Mouse (Mus musculus) adrenal gland, postnatal 14 days (tissue): ENCODE data around the gene 4930469K13Rik. TPM values are rescaled to one million over a fixed set of nuclear protein-coding genes. Genes with fewer than 3 reads are reported as not detected.

Source experiments
- DNase-seq: peaks from one replicate; pipeline ENCODE4 v3.0.0; 2021; ENCODE audit warnings: mixed read lengths
- total RNA-seq: library from RNA; stranded (reverse); gene quantifications from 2 replicates; pipeline ENCODE4 v1.2.3, GENCODE M21; 2021

Gene 4930469K13Rik
- total RNA-seq, 1 experiment from 2014 or later, result not detected

DNA sequence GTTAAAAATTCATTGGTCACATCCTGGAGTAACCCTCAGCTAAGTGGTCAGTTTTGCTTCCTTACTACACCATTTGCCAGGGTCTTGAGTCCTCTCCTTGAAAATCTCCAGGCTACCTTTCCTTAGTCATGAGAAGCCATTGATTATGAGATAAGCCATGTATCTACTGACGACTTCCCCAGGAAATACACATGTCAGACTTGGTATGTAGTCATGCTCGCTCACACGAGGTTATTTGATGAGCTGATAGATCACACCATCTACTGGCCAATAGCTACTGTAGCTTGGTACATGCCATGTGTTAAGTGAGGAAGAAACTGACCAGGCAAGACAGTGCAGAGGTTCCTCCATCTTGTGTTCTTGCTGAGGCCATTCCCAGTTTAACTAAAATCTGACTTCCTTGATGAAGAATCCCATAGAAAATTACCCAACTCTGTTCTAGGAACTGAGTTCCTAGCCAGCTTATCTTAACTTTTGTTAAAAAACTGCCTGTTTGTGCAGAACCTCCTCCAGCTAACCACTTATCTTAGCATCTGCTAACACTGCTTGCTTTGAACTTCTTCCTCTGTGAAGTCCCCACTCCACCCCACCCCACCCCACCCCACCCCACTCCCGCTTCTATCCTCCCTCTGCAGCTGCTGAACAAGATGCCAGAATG, 158.8 kb downstream of the 4930469K13Rik start:
- DNase-seq, result no peak

GRCm38 (mm10) chr11:33938561-33939274, 159.6 kb downstream of the 4930469K13Rik start:
- DNase-seq, result no peak

- no peak for DNase-seq
Observed at GRCm38 (mm10) chr11:33937641-33938040, 160.7 kb downstream of the 4930469K13Rik start.

GRCm38 (mm10) chr11:33934286-33934685, 164.1 kb downstream of the 4930469K13Rik start:
- DNase-seq, result no peak

GRCm38 (mm10) chr11:33932386-33933111, 165.8 kb downstream of the 4930469K13Rik start:
- no peak for DNase-seq

GRCm38 (mm10) chr11:33931836-33932385, 166.4 kb downstream of the 4930469K13Rik start:
- peak; percentile 47 for DNase-seq

DNA sequence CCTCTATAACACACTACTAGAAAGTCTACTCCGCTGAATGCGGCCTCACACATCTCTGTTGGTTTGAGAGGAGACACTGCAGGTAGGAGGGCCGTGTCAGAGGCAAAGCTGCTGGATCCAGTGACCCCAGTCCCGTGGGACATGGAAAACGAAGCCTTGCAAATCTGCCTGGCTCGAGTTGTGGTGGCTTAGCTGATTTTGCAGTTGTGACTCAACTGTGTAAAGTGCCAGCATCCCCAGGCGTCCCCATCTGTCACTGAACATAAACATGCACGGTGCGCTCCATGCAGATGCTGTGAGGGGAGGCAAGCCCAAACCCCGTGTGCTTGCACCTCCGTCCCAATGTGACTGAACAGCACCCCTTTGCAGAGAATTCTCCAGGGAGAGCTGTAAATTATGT, 168.9 kb downstream of the 4930469K13Rik start:
- no peak for DNase-seq

- DNase-seq, result peak; percentile 39
Observed at GRCm38 (mm10) chr11:33928658-33929057, 169.7 kb downstream of the 4930469K13Rik start.

DNA sequence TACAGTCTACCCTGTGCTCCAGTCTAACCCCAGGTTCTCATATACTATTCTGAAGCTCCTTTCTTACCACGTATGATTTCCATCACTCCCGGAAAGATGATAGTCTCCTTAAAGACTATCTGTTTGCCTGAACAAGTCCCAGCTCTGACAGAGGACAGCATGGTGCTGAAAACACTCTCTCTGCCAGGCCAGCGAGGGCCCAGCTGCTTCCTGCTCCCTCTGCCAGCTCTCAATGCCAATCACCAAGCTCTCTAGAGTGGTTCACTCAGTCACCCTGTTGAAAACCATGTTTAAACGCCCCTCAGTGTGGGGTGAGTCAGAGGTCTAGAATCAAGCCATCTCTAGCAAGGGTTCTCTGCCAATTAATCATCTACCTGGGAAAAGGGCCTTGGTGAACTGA, 170.5 kb downstream of the 4930469K13Rik start:
- no peak for DNase-seq

DNA sequence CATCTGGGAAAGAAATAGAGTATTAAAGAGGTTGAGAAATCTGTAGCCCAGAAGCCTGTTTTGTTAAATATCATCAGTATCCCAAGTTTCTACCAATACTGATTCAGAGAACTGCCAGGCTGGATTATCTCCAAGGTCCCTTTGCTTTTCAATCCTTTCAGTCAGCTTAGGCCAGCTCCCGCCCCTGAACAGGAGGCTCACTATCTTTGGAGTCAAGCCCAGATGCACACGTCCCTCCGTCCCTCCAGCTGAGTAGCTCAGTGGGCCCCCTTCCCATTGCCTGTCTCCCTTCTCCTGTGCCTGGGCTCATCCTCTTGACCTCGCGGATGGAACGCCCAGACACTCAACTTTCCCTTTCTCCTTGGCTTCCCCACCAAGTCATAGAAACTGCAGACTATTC, 171.0 kb downstream of the 4930469K13Rik start:
- DNase-seq, result no peak

DNA sequence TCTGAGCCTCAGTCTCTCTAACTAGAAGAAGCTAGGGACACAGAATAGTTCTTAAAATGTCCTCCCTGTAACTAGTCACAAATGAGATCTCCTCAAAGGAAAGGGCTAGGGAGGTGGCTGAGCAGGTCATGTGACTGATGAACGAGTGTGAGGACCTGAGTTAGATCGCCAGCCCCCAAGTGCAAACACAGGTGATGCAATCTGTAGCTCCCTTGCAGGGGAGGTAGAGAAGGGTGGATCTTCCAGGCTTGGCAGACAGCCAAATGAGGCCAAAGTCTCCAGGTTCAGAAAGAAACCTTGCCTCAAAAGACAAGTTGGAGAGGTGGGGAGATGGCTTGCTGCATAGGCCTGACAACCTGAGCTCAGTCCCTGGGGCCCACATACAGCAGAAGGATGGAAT, 171.8 kb downstream of the 4930469K13Rik start:
- no peak for DNase-seq

DNA sequence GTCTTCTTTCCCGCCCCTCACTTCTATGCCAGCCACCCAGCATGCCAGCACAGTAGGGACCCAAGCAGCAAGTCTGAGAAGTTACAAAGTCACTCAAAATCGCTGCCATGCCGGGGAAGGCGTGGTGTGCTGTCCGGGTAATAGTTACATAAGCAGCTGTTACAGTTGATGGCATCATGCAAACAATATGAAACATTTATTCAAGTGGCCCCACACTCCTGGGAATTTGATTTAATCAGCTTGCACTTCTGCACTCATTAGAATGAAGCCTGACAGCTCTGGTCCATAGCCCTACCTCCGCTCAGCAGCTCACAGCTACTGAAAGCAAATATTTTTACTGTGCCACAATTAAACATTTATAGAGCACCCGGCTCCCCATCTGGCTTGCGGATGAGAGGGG, 172.6 kb downstream of the 4930469K13Rik start:
- DNase-seq, result no peak

Other genes starting within 250 kb of the 4930469K13Rik start
- 0.11 and 0.38 TPM in 2 replicates for gene Kcnmb1, start 135.5 kb downstream of the 4930469K13Rik start, total RNA-seq
- gene Kcnip1, start 105.4 kb downstream of the 4930469K13Rik start, total RNA-seq, result 5.1 and 5.4 TPM in 2 replicates
- gene Lcp2, start 51.6 kb downstream of the 4930469K13Rik start, total RNA-seq, result 2.0 and 7.8 TPM in 2 replicates
- not detected in 2 replicates for gene Foxi1, start 109.5 kb upstream of the 4930469K13Rik start, total RNA-seq
- not detected in 2 replicates for gene Fam196b, start 216.3 kb upstream of the 4930469K13Rik start, total RNA-seq